Mouse (Mus musculus) heart, postnatal 0 days (tissue): ENCODE measurements around the gene Prkca. TPM values are rescaled to one million over a fixed set of nuclear protein-coding genes. Genes with fewer than 3 reads are reported as not detected.

ENCODE experiments used
- ATAC-seq: fragments of 200-750 bp; cut with Nextera tagmentation; 2 replicates; pipeline ENCODE4 v1.8.0; 2017; ENCODE audit warnings: low read depth, moderate number of reproducible peaks, moderate library complexity; ENCODE audit not compliant: insufficient read depth
- DNase-seq: peaks from one replicate; pipeline ENCODE4 v3.0.0-alpha.2; 2016; ENCODE audit warnings: low spot score
- H3K27ac ChIP-seq: fragments of 300-500 bp; sonication (generic); 2 replicates; pipeline ENCODE4 v1.5.1; 2014; ENCODE audit warnings: low read depth, mild to moderate bottlenecking
- H3K27me3 ChIP-seq: fragments of 300-500 bp; sonication (generic); 2 replicates; pipeline ENCODE4 v1.6.1; 2014; ENCODE audit warnings: low read length, mixed read lengths; ENCODE audit not compliant: control insufficient read depth, insufficient read depth
- H3K36me3 ChIP-seq: fragments of 300-500 bp; sonication (generic); replicated peaks from 2 replicates; pipeline ENCODE4 v1.6.1; 2014; ENCODE audit warnings: low read length, mixed read lengths; ENCODE audit not compliant: control insufficient read depth, insufficient read depth
- H3K4me1 ChIP-seq: fragments of 300-500 bp; sonication (generic); 2 replicates; pipeline ENCODE4 v1.6.1; 2014; ENCODE audit warnings: antibody characterized with exemption; ENCODE audit not compliant: control insufficient read depth, insufficient read depth
- H3K4me2 ChIP-seq: fragments of 300-500 bp; sonication (generic); 2 replicates; pipeline ENCODE4 v1.6.1; 2014; ENCODE audit warnings: low read depth, mild to moderate bottlenecking, low read length, moderate library complexity
- H3K4me3 ChIP-seq: fragments of 300-500 bp; sonication (generic); 2 replicates; pipeline ENCODE4 v1.5.1; 2014; ENCODE audit warnings: low read depth, low read length
- H3K9ac ChIP-seq: fragments of 300-500 bp; sonication (generic); replicated peaks from 2 replicates; pipeline ENCODE4 v1.6.1; 2014; ENCODE audit warnings: low read depth, low read length, mixed read lengths
- H3K9me3 ChIP-seq: fragments of 300-500 bp; sonication (generic); replicated peaks from 2 replicates; pipeline ENCODE4 v1.6.1; 2016; ENCODE audit warnings: low read length; ENCODE audit not compliant: control insufficient read depth
- CTCF ChIP-seq: IDR thresholded peaks from 2 replicates; pipeline ENCODE4 v1.5.1; 2016; ENCODE audit warnings: antibody characterized with exemption, control low read depth, low read depth
- EP300 ChIP-seq: IDR thresholded peaks from 2 replicates; pipeline ENCODE4 v1.6.1; 2016; ENCODE audit warnings: antibody characterized with exemption, low read depth
- WGBS: fragments of 180-500 bp; shearing (Covaris S2); extraction: QIAGEN DNeasy Blood & Tissue Kit; methylation state at CpG from one replicate; pipeline ENCODE4 v1.1.7; 2014; 5-methylcytosine and 5-hydroxymethylcytosine counted together
- polyA plus RNA-seq: library from polyadenylated mRNA; unstranded; fragments of >200 nt; fragmentation: Nextera tagmentation; extraction: Ambion mirVana; gene quantifications from 2 replicates; pipeline ENCODE4 v1.2.1, GENCODE M21; 2015
- total RNA-seq: library from RNA; depleted of rRNA; stranded (reverse); fragments of >200 nt; gene quantifications from 2 replicates; pipeline ENCODE4 v1.2.3, GENCODE M21; 2014; ENCODE audit warnings: low replicate concordance

Gene Prkca
- total and polyA plus RNA-seq, 2 experiments from 2014 or later = 7.0 to 11.2 TPM

- WGBS = 37% methylated on average over 13 of the region's 13 CpGs
- no peak overlapping the region for H3K9ac ChIP-seq
- DNase-seq (no peak), ATAC-seq (no peak)
- H3K36me3 ChIP-seq = no peaks in the 10 kb centered on the region
- H3K9me3 ChIP-seq = no peaks in the 10 kb centered on the region
- TF ChIP-seq CTCF (no peak), EP300 (no peak)
- H3K4me3 ChIP-seq = no peak overlapping the region
- H3K27ac ChIP-seq = peak overlapping the region; percentile 36
- peak overlapping the region; percentile 37 for H3K4me2 ChIP-seq
- peaks cover 34% of the 10 kb centered on the region for H3K4me1 ChIP-seq
- H3K27me3 ChIP-seq = no peaks in the 10 kb centered on the region
Observed at GRCm38 (mm10) chr11:108145752-108146496, 197.8 kb downstream of the Prkca start.

DNA sequence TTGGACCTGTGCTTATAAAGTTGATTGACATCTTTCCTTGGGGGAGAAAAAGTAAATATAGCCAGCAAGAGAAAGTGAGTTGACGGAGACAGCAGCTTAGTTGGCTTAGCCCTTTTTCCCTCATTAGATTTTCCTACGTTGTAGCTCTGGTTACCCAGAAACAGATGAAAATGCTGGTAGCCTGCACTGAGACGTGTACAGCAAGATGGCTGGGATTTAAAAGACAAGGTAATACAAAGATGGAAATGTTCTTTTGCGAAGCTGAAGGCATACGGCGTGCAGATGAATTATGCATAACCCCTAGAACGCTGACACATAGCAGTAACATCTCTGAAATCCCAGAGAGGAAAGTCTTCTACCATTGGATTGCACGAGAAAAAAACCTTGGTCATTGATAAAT lies 198.6 kb downstream of the Prkca start:
- H3K9me3 ChIP-seq = no peaks in the 10 kb centered on the region
- DNase-seq (no peak), ATAC-seq (no peak)
- H3K27ac ChIP-seq = no peak overlapping the region
- no peaks in the 10 kb centered on the region for H3K27me3 ChIP-seq
- 85% methylated on average over 8 of the region's 8 CpGs for WGBS
- no peak overlapping the region for H3K9ac ChIP-seq
- TF ChIP-seq CTCF = no peak
- peaks cover 30% of the 10 kb centered on the region for H3K4me1 ChIP-seq
- H3K36me3 ChIP-seq = no peaks in the 10 kb centered on the region
- H3K4me2 ChIP-seq = no peak overlapping the region
- no peak overlapping the region for H3K4me3 ChIP-seq

DNA sequence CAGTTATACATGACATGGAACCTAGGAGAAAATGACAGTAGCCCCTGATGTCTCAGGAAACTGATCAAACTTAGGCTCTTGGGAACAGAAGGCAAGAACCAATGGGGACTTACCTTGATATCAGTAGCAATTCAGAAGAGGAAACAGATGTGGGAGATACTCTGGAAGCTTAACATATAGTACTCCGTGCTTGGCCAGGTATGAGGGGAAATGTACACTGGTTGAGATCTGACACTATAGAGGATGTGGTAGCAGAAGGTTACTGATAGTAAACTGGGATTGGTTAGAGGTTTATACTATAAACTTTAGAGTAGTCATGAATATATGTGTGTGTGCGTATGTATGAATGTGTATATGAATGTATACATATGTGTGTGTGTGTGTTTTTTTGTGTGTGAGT lies 200.0 kb downstream of the Prkca start:
- Histone ChIP-seq H3K27me3 (no peaks in the 10 kb centered on the region), H3K4me2 (no peak overlapping the region), H3K9ac (no peak overlapping the region), H3K9me3 (no peaks in the 10 kb centered on the region), H3K4me3 (no peak overlapping the region), H3K27ac (no peak overlapping the region), H3K4me1 (peaks cover 18% of the 10 kb centered on the region), H3K36me3 (no peaks in the 10 kb centered on the region)
- no peak for TF ChIP-seq EP300
- TF ChIP-seq CTCF = no peak
- no peak for DNase-seq
- WGBS = 75% methylated on average over 2 of the region's 2 CpGs
- no peak for ATAC-seq

DNA sequence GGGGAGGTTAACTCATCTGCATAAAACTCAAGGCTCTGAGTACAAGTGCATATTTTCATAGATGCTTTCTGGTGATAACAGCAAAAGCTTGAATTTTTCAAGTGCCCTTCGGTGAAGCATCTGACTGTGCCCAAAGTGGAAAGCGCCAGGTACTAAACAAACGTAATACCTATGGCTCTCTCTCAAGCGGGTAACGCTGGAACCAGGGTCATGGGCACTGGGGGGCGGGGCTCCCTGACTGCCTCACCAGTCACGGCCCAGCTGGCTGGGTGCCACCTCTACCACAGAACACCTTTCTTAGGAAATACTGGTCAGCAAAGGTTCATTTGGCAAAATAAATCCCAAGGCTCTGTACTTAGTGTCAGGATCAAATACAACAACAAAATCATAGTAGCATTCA lies 203.7 kb downstream of the Prkca start:
- ATAC-seq (no peak), DNase-seq (no peak)
- no peak overlapping the region for H3K27ac ChIP-seq
- no peak overlapping the region for H3K4me2 ChIP-seq
- H3K36me3 ChIP-seq = no peaks in the 10 kb centered on the region
- H3K4me3 ChIP-seq = no peak overlapping the region
- TF ChIP-seq CTCF = no peak
- no peak for TF ChIP-seq EP300
- no peaks in the 10 kb centered on the region for H3K9me3 ChIP-seq
- H3K9ac ChIP-seq = no peak overlapping the region
- 78% methylated on average over 7 of the region's 7 CpGs for WGBS
- H3K27me3 ChIP-seq = no peaks in the 10 kb centered on the region
- peaks cover 19% of the 10 kb centered on the region for H3K4me1 ChIP-seq

- Histone ChIP-seq H3K4me1 (peaks cover 16% of the 10 kb centered on the region), H3K9ac (no peak overlapping the region), H3K9me3 (no peaks in the 10 kb centered on the region), H3K36me3 (no peaks in the 10 kb centered on the region), H3K27me3 (no peaks in the 10 kb centered on the region), H3K4me2 (no peak overlapping the region; the same call in 1 of the 2 replicates), H3K4me3 (no peak overlapping the region), H3K27ac (peak overlapping the region; percentile 23)
- ATAC-seq (no peak), DNase-seq (no peak)
- 31% methylated on average over 3 of the region's 3 CpGs for WGBS
- TF ChIP-seq EP300 = no peak
- no peak for TF ChIP-seq CTCF
Observed at GRCm38 (mm10) chr11:108136341-108136740, 207.4 kb downstream of the Prkca start.
